ENCODE assay signal across 12 mouse cellular contexts in genomic region chr5:65036597-65036996, GRCm38 (mm10). TPM values are rescaled to one million over a fixed set of nuclear protein-coding genes. Genes with fewer than 3 reads are reported as not detected.
DNase-seq lines count a peak whose midpoint lies in the region; ATAC-seq and TF ChIP-seq lines count a peak whose summit lies in the region.
"Had no signal": no experiment of that assay in that cellular context is flagged by ENCODE, and none has a peak within 500 bp of the region (broad histone marks: within the 10 kb centered on the region; RNA-seq: fewer than 3 reads in every experiment).

No protein-coding gene starts in this region.

- no peak overlapping the region for H3K27ac ChIP-seq in heart, adult 2 months
- peak overlapping the region; percentile 37; the same call in 1 of the 2 replicates for H3K27ac ChIP-seq in forebrain, embryonic 16.5 days (ENCODE audit: low read length)
- no peak overlapping the region for H3K27ac ChIP-seq in limb, embryonic 10.5 days
- H3K27ac ChIP-seq: embryonic facial prominence, embryonic 10.5 days; limb, embryonic 12.5 days; lung, embryonic 15.5 days had no signal

- no peaks in the 10 kb centered on the region for H3K36me3 ChIP-seq in heart, adult 2 months (ENCODE audit: control insufficient read depth, insufficient read depth, low read length)
- no peaks in the 10 kb centered on the region for H3K36me3 ChIP-seq in forebrain, embryonic 16.5 days (ENCODE audit: control insufficient read depth, insufficient read depth)
- H3K36me3 ChIP-seq in limb, embryonic 10.5 days = peaks cover 3% of the 10 kb centered on the region; the same call in 1 of the 2 replicates
- H3K36me3 ChIP-seq: embryonic facial prominence, embryonic 10.5 days had no signal

- WGBS in heart, adult 2 months = 71% methylated on average over 13 of the region's 13 CpGs
- 27% methylated on average over 13 of the region's 13 CpGs for WGBS in forebrain, embryonic 16.5 days
- WGBS in limb, embryonic 10.5 days = 85% methylated on average over 13 of the region's 13 CpGs

- no peak for TF ChIP-seq CTCF in heart, adult 2 months (IDR thresholded peaks at IDR 0.05)

- ATAC-seq in forebrain, embryonic 16.5 days = peak; percentile 73
- ATAC-seq in granulocyte monocyte progenitor cell, adult 5-6 weeks (replicated peaks; ENCODE audit: poor library complexity, severe bottlenecking) = no peak

- no peak overlapping the region for H3K9ac ChIP-seq in heart, adult 2 months (ENCODE audit: low read depth, low read length)
- no peak overlapping the region for H3K9ac ChIP-seq in forebrain, embryonic 16.5 days (replicated peaks; ENCODE audit: low read depth, low read length)
- H3K9ac ChIP-seq: limb, embryonic 12.5 days; lung, embryonic 15.5 days had no signal

- H3K4me3 ChIP-seq in heart, adult 2 months = no peak overlapping the region
- no peak overlapping the region for H3K4me3 ChIP-seq in forebrain, embryonic 16.5 days (replicated peaks; ENCODE audit: low read length)
- H3K4me3 ChIP-seq in limb, embryonic 10.5 days = no peak overlapping the region
- H3K4me3 ChIP-seq: embryonic facial prominence, embryonic 10.5 days; limb, embryonic 12.5 days; lung, embryonic 15.5 days had no signal

- no peaks in the 10 kb centered on the region for H3K27me3 ChIP-seq in heart, adult 2 months (ENCODE audit: control insufficient read depth, insufficient read depth, low read length)
- no peaks in the 10 kb centered on the region for H3K27me3 ChIP-seq in forebrain, embryonic 16.5 days (replicated peaks; ENCODE audit: control insufficient read depth, insufficient read depth, low read length)
- H3K27me3 ChIP-seq in limb, embryonic 10.5 days (ENCODE audit: low read depth, poor library complexity, severe bottlenecking) = no peaks in the 10 kb centered on the region
- H3K27me3 ChIP-seq: limb, embryonic 12.5 days; lung, embryonic 15.5 days had no signal

- H3K9me3 ChIP-seq in forebrain, embryonic 16.5 days (ENCODE audit: control insufficient read depth, low read length) = no peaks in the 10 kb centered on the region
- no peaks in the 10 kb centered on the region for H3K9me3 ChIP-seq in limb, embryonic 10.5 days (replicated peaks)
- H3K9me3 ChIP-seq: embryonic facial prominence, embryonic 10.5 days; limb, embryonic 12.5 days; lung, embryonic 15.5 days had no signal

- no peak for TF ChIP-seq EP300 in heart, adult 2 months (IDR thresholded peaks at IDR 0.05; ENCODE audit: insufficient read depth, low read depth, low read length)

- no peaks in the 10 kb centered on the region for H3K79me2 ChIP-seq in heart, adult 2 months (replicated peaks; ENCODE audit: control insufficient read depth, insufficient read depth, low read length)

- DNase-seq in heart, adult 2 months = peak; percentile 29 to 34
- DNase-seq in heart, adult 8-10 months (ENCODE audit: low spot score) = no peak
- peak; percentile 73 for DNase-seq in right cerebral cortex, postnatal 10 days (ENCODE audit: low spot score in 2 of 2)
- no peak for DNase-seq in right cerebral cortex, postnatal 25 days
- DNase-seq in limb, embryonic 10.5 days (ENCODE audit: low spot score) = no peak
- no peak for DNase-seq in ovary, postnatal 36 days (ENCODE audit: low spot score)
- DNase-seq: kidney, postnatal 14 days had no signal

- H3K4me1 ChIP-seq in heart, adult 2 months (ENCODE audit: control insufficient read depth, insufficient read depth, low read length) = peaks cover 6% of the 10 kb centered on the region
- H3K4me1 ChIP-seq in forebrain, embryonic 16.5 days (replicated peaks; ENCODE audit: control insufficient read depth, insufficient read depth, low read length) = peaks cover 20% of the 10 kb centered on the region
- peaks cover 14% of the 10 kb centered on the region for H3K4me1 ChIP-seq in limb, embryonic 10.5 days

- no peak for TF ChIP-seq POLR2A in heart, adult 2 months (IDR thresholded peaks at IDR 0.05; ENCODE audit: insufficient read depth, low read depth, low read length)

- H3K4me2 ChIP-seq in forebrain, embryonic 16.5 days (ENCODE audit: low read length) = peak overlapping the region; percentile 21
- H3K4me2 ChIP-seq: limb, embryonic 12.5 days; lung, embryonic 15.5 days had no signal

- intact Hi-C loops in heart, adult 2 months (cut with DNase I) = loop anchor here (5.0 kb wide), 1 partner anchor 121 kb away; no protein-coding TSS in a partner anchor

RNA-seq across cellular contexts. Expression of gene Tmem156, which starts 55.3 kb away (rescaled TPM):
- under 1 TPM in 1 of 2 experiments, not detected in 1; 0.27 TPM for total RNA-seq in heart, adult 2 months (2021)
- not detected in 2 replicates for polyA plus RNA-seq in heart, adult 2 months (2012; rRNA removed)
- under 1 TPM in 1 of 4 experiments, not detected in 3; 0.17 TPM for total RNA-seq in heart, adult 8-10 months (2022)
- 0.22 TPM in 1 of 2 replicates, not detected in the other for polyA plus RNA-seq in forebrain, embryonic 16.5 days (2015; fragmentation: Nextera tagmentation; extraction: Ambion mirVana)
- 38.6 and 42.1 TPM in 2 replicates for total RNA-seq in granulocyte monocyte progenitor cell, adult 5-6 weeks (2014; fragmentation: Nextera tagmentation)
- 49.4 and 62.3 TPM in 2 replicates for total RNA-seq in granulocyte monocyte progenitor cell, adult 5-6 weeks (2017)
- polyA plus RNA-seq in limb, embryonic 10.5 days (2016; fragmentation: Nextera tagmentation; extraction: Ambion mirVana) = 0.23 TPM in 1 of 2 replicates, not detected in the other
- polyA plus RNA-seq: limb, embryonic 12.5 days had no signal

Comparison
In these comparisons a context has a peak if more than half of its experiments do, and no peak if none do; other contexts are left out.
1. DNase-seq: peak in heart, adult 2 months (2 of 2) and right cerebral cortex, postnatal 10 days (2 of 2); none in heart, adult 8-10 months (single experiment), right cerebral cortex, postnatal 25 days (single experiment), limb, embryonic 10.5 days (single experiment) and ovary, postnatal 36 days (single experiment).
2. RNA of gene Tmem156, which starts 55.3 kb away (total RNA-seq): 38.6 to 62.3 TPM in granulocyte monocyte progenitor cell, adult 5-6 weeks; 0.27 TPM in heart, adult 2 months and 0.17 TPM in heart, adult 8-10 months; every median in the first group is over 10 times any median in the second.